Mouse (Mus musculus): Measurements from ENCODE around the gene Olfr223. TPM values are rescaled to one million over a fixed set of nuclear protein-coding genes. Genes with fewer than 3 reads are reported as not detected.

The Olfr223 gene
- polyA plus RNA-seq, 1 experiment from 2014 or later: not detected

DNA sequence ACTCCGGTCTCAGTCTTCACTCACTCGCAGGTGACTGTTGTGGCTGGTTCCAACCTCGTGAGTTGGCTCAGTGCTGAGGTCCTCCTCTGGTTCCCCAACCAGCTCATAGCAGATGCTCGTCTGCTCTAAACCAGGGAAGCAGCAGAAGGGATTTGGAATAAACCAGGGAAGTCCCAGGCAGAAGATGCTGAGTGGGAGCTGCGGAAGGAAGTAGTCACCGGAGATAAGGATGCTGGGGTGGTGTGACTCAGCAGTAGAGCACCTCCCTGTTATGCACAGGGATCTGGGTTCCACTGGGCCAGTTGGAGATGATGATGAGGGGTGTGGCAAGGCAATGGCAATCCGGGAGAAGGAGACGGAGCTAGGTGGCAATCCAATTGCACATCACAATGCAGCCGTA lies 49.1 kb downstream of the Olfr223 start:
- Histone ChIP-seq H3K27ac (no peak overlapping the region), H3K27me3 (ENCODE audit: insufficient read depth, low read length) (no peaks in the 10 kb centered on the region), H3K9me3 (replicated peaks; ENCODE audit: low read length) (no peaks in the 10 kb centered on the region), H3K36me3 (ENCODE audit: insufficient read depth, low read length) (no peaks in the 10 kb centered on the region), H3K4me3 (replicated peaks; ENCODE audit: low read depth, low read length) (no peak overlapping the region), H3K4me2 (ENCODE audit: low read length) (no peak overlapping the region), H3K4me1 (replicated peaks; ENCODE audit: insufficient read depth, low read length) (no peaks in the 10 kb centered on the region), H3K9ac (ENCODE audit: low read depth, low read length) (no peak overlapping the region)
- TF ChIP-seq CTCF (IDR thresholded peaks at IDR 0.05; ENCODE audit: low read depth): no peak
- no peak for DNase-seq (ENCODE audit: low spot score)
- WGBS: 76% methylated on average over 9 of the region's 9 CpGs
- ATAC-seq (replicated peaks; ENCODE audit: low FRiP score, low read depth): no peak

DNA sequence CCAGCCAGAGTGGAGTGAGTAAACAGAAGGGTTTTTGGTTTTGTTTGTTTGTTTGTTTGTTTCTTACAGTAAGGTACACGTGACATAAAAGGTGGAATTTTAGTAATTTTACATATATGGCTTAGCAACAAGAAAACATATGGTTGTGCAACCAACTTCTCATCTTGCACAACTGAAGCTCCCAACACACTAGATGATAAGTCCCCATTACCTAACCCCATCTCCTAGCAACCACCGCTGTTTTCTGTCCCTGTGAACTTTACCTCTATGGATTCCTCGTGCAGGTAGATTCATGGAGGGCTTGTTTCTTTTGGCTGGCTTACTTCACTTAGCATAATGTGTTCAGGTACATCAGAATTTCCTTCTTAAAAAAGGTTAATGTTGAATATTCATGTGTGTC lies 49.7 kb downstream of the Olfr223 start:
- H3K4me1 ChIP-seq (replicated peaks; ENCODE audit: insufficient read depth, low read length): 0 out of 2 replicates have a peak, but pooled peaks cover 2% of the 10 kb centered on the region
- TF ChIP-seq CTCF (IDR thresholded peaks at IDR 0.05; ENCODE audit: low read depth): no peak
- H3K27ac ChIP-seq: no peak overlapping the region
- no peak overlapping the region for H3K9ac ChIP-seq (ENCODE audit: low read depth, low read length)
- ATAC-seq (replicated peaks; ENCODE audit: low FRiP score, low read depth) (no peak), DNase-seq (ENCODE audit: low spot score) (no peak)
- no peaks in the 10 kb centered on the region for H3K27me3 ChIP-seq (ENCODE audit: insufficient read depth, low read length)
- H3K9me3 ChIP-seq (replicated peaks; ENCODE audit: low read length): no peaks in the 10 kb centered on the region
- no peak overlapping the region for H3K4me2 ChIP-seq (ENCODE audit: low read length)
- no peaks in the 10 kb centered on the region for H3K36me3 ChIP-seq (ENCODE audit: insufficient read depth, low read length)
- WGBS: 86% methylated on average over 3 of the region's 3 CpGs
- H3K4me3 ChIP-seq (replicated peaks; ENCODE audit: low read depth, low read length): no peak overlapping the region

DNA sequence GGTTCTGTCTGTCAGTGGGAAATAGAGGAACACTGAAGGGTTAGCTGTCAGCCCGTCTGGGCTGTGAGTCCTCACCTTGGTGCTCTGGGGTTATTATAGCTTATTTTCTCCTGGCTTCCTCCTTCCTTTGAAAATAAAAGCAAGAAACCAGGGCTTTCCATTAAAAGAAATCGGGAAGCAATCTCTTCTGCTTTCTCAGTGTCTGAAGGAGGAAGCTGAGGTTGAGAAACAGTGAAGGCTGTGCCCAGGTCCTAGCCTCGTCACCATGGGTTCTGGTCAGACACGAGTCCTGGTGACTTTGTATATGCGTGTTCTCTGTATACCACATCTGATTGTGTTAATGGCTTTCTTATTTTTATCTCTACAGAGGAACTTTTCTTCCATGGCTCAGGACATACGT lies 50.6 kb downstream of the Olfr223 start:
- Histone ChIP-seq H3K4me1 (replicated peaks; ENCODE audit: insufficient read depth, low read length) (peaks cover 10% of the 10 kb centered on the region; the same call in 1 of the 2 replicates), H3K4me2 (ENCODE audit: low read length) (no peak overlapping the region), H3K27ac (no peak overlapping the region), H3K9me3 (replicated peaks; ENCODE audit: low read length) (no peaks in the 10 kb centered on the region), H3K36me3 (ENCODE audit: insufficient read depth, low read length) (no peaks in the 10 kb centered on the region), H3K9ac (ENCODE audit: low read depth, low read length) (no peak overlapping the region), H3K27me3 (ENCODE audit: insufficient read depth, low read length) (no peaks in the 10 kb centered on the region), H3K4me3 (replicated peaks; ENCODE audit: low read depth, low read length) (no peak overlapping the region)
- TF ChIP-seq CTCF (IDR thresholded peaks at IDR 0.05; ENCODE audit: low read depth): no peak
- DNase-seq (ENCODE audit: low spot score) (no peak), ATAC-seq (replicated peaks; ENCODE audit: low FRiP score, low read depth) (no peak)
- WGBS: 82% methylated on average over 6 of the region's 6 CpGs

DNA sequence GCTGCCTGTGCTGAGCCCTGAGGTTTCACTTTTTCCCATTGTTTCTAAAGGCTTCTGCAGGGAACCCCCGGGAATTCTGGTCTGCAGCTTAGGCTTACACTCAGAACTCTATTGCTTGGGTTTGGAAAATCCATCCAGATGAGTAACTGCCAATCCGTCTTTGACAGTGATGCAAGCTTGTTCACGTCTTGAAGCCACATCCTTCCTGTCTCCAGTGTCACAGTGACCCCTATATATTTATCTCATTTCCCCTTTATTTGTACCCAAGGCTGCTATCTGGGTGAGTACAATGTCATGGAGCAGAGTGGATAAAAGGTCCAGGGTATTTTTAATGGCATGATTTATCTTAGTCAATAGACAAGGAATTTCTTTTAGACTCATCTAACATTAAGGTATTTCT lies 51.8 kb downstream of the Olfr223 start, which contains the start of gene Nlrp3:
TSS of gene Nlrp3 (plus strand) at position 245 of the 400 bp plus-strand sequence.
- H3K36me3 ChIP-seq (ENCODE audit: insufficient read depth, low read length): no peaks in the 10 kb centered on the region
- no peaks in the 10 kb centered on the region for H3K27me3 ChIP-seq (ENCODE audit: insufficient read depth, low read length)
- H3K9ac ChIP-seq (ENCODE audit: low read depth, low read length): no peak within 1 kb of the TSS
- H3K4me1 ChIP-seq (replicated peaks; ENCODE audit: insufficient read depth, low read length): peaks cover 11% of the 10 kb centered on the region; the same call in 1 of the 2 replicates
- DNase-seq (ENCODE audit: low spot score): no peak
- no peak for TF ChIP-seq CTCF (IDR thresholded peaks at IDR 0.05; ENCODE audit: low read depth)
- H3K9me3 ChIP-seq (replicated peaks; ENCODE audit: low read length): no peaks in the 10 kb centered on the region
- no peak within 1 kb of the TSS for H3K4me2 ChIP-seq (ENCODE audit: low read length)
- H3K27ac ChIP-seq: no peak within 1 kb of the TSS
- ATAC-seq (replicated peaks; ENCODE audit: low FRiP score, low read depth): no peak
- H3K4me3 ChIP-seq (replicated peaks; ENCODE audit: low read depth, low read length): no peak within 1 kb of the TSS
- WGBS: 35% methylated on average over 3 of the region's 3 CpGs

DNA sequence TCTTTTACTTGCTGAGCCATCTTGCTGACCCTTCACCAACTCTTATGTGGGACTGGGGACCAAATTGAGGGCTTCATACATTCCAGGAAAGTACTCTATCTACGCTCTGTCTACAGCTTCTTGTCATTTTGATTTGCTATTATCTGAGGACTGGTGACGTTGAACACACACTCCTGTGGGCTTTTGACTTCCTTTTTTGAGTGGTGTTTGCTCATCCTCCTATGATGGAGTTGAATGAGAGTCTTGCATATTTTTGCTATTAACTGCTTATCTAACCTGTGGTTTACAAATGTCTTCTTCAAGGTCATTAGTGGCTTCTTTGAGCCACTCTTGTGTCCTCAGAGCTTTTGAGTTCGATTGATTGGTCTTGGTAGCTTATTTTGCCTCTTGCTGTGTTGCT lies 53.0 kb downstream of the Olfr223 start:
- ATAC-seq (replicated peaks; ENCODE audit: low FRiP score, low read depth) (no peak), DNase-seq (ENCODE audit: low spot score) (no peak)
- WGBS: 80% methylated on average over 3 of the region's 3 CpGs
- no peak overlapping the region for H3K4me2 ChIP-seq (ENCODE audit: low read length)
- no peaks in the 10 kb centered on the region for H3K9me3 ChIP-seq (replicated peaks; ENCODE audit: low read length)
- no peaks in the 10 kb centered on the region for H3K36me3 ChIP-seq (ENCODE audit: insufficient read depth, low read length)
- no peak overlapping the region for H3K27ac ChIP-seq
- H3K4me1 ChIP-seq (replicated peaks; ENCODE audit: insufficient read depth, low read length): peaks cover 11% of the 10 kb centered on the region; the same call in 1 of the 2 replicates
- TF ChIP-seq CTCF (IDR thresholded peaks at IDR 0.05; ENCODE audit: low read depth): no peak
- H3K4me3 ChIP-seq (replicated peaks; ENCODE audit: low read depth, low read length): no peak overlapping the region
- H3K9ac ChIP-seq (ENCODE audit: low read depth, low read length): no peak overlapping the region
- H3K27me3 ChIP-seq (ENCODE audit: insufficient read depth, low read length): no peaks in the 10 kb centered on the region

Other genes with a start within 250 kb of the Olfr223 start
- not detected in 2 replicates for gene Prss38, start 217.6 kb downstream of the Olfr223 start, polyA plus RNA-seq (2015; fragmentation: Nextera tagmentation; extraction: Ambion mirVana)
- 9.2 and 9.4 TPM in 2 replicates for gene Jmjd4, start 143.2 kb downstream of the Olfr223 start, polyA plus RNA-seq (2015; fragmentation: Nextera tagmentation; extraction: Ambion mirVana)
- gene Snap47, start 142.1 kb downstream of the Olfr223 start, polyA plus RNA-seq (2015; fragmentation: Nextera tagmentation; extraction: Ambion mirVana): 90.6 and 98.3 TPM in 2 replicates
- 7.5 and 7.6 TPM in 2 replicates for gene Zfp867, start 120.8 kb downstream of the Olfr223 start, polyA plus RNA-seq (2015; fragmentation: Nextera tagmentation; extraction: Ambion mirVana)
- gene Zkscan17, start 66.5 kb downstream of the Olfr223 start, polyA plus RNA-seq (2015; fragmentation: Nextera tagmentation; extraction: Ambion mirVana): 19.9 and 20.1 TPM in 2 replicates
- 0.09 and 0.10 TPM in 2 replicates for gene Nlrp3, start 51.7 kb downstream of the Olfr223 start, polyA plus RNA-seq (2015; fragmentation: Nextera tagmentation; extraction: Ambion mirVana)
- not detected in 2 replicates for gene Olfr222, start 17.1 kb downstream of the Olfr223 start, polyA plus RNA-seq (2015; fragmentation: Nextera tagmentation; extraction: Ambion mirVana)
- 67.4 and 76.8 TPM in 2 replicates for gene Mprip, start 68.0 kb upstream of the Olfr223 start, polyA plus RNA-seq (2015; fragmentation: Nextera tagmentation; extraction: Ambion mirVana)
- gene Pld6, start 194.4 kb upstream of the Olfr223 start, polyA plus RNA-seq (2015; fragmentation: Nextera tagmentation; extraction: Ambion mirVana): 2.9 and 3.1 TPM in 2 replicates
- 30.6 and 31.7 TPM in 2 replicates for gene Flcn, start 216.7 kb upstream of the Olfr223 start, polyA plus RNA-seq (2015; fragmentation: Nextera tagmentation; extraction: Ambion mirVana)
- 41.1 and 42.4 TPM in 2 replicates for gene Nt5m, start 246.2 kb upstream of the Olfr223 start, polyA plus RNA-seq (2015; fragmentation: Nextera tagmentation; extraction: Ambion mirVana)
- gene Cops3, start 246.5 kb upstream of the Olfr223 start, polyA plus RNA-seq (2015; fragmentation: Nextera tagmentation; extraction: Ambion mirVana): 144 and 156 TPM in 2 replicates